Mouse (Mus musculus) thymus, adult 2 months (tissue): Measurements from ENCODE around the gene Cphx3. TPM values are rescaled to one million over a fixed set of nuclear protein-coding genes. Genes with fewer than 3 reads are reported as not detected.
"Not testable (repeated sequence)": the region's sequence is repeated elsewhere in the genome, so short reads cannot be mapped to it uniquely, and the experiment has no call there.

Experiments
- DNase-seq: peaks from one replicate; pipeline ENCODE4 v3.0.0; 2021
- H3K27ac ChIP-seq: fragments of 200-500 bp; 2 replicates; pipeline ENCODE4 v1.5.1; 2012; ENCODE audit warnings: low read length, control low read depth; ENCODE audit not compliant: control insufficient read depth, insufficient read depth
- H3K27me3 ChIP-seq: fragments of 200-500 bp; 2 replicates; pipeline ENCODE4 v1.6.1; 2012; ENCODE audit warnings: mild to moderate bottlenecking, low read length, moderate library complexity, mixed read lengths; ENCODE audit not compliant: control insufficient read depth, insufficient read depth
- H3K36me3 ChIP-seq: fragments of 200-500 bp; 2 replicates; pipeline ENCODE4 v1.6.1; 2012; ENCODE audit warnings: mild to moderate bottlenecking, low read length, moderate library complexity; ENCODE audit not compliant: control insufficient read depth, insufficient read depth
- H3K4me1 ChIP-seq: fragments of 200-500 bp; replicated peaks from 2 replicates; pipeline ENCODE4 v1.6.1; 2012; ENCODE audit warnings: low read length; ENCODE audit not compliant: control insufficient read depth, insufficient read depth
- H3K4me3 ChIP-seq: fragments of 200-500 bp; 2 replicates; pipeline ENCODE4 v1.5.1; 2012; ENCODE audit warnings: mild to moderate bottlenecking, low read length, control low read depth, moderate library complexity; ENCODE audit not compliant: control insufficient read depth, insufficient read depth
- WGBS: fragments of 180-500 bp; shearing (Covaris S2); methylation state at CpG from one replicate; pipeline ENCODE4 v1.1.7; 2018; 5-methylcytosine and 5-hydroxymethylcytosine counted together
- polyA plus RNA-seq: library from polyadenylated mRNA; depleted of rRNA; stranded (reverse); fragments of >200 nt; gene quantifications from 2 replicates; pipeline ENCODE4 v1.2.3, GENCODE M21; 2012; rRNA removed

Gene Cphx3
- not detected in 2 replicates for polyA plus RNA-seq

DNA sequence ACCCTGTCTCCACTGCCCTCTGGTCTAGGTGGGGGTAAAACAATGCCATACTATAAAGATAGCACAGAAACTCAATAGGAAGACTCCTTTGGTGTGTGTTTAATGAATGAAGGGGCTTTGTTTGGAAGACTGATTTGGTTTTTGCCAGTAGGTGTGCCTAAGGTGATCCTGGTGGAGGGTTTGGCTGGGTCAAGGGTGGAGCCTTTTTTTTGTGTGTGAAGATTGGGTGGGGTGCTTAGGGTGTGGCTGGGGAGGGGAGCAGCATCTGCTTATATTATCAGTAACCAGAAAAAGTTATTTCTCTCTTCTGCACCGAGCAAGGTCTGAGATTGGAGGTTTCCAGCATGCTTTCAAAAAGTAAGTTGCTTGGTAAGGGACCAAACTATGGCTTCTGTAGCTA, at the start of gene Cphx3:
Gene Cphx3, plus strand, starts transcription at position 301 of the 400 bp plus-strand sequence.
- not testable (repeated sequence) for DNase-seq, H3K4me3 ChIP-seq, H3K27me3 ChIP-seq, H3K27ac ChIP-seq, H3K4me1 ChIP-seq, H3K36me3 ChIP-seq
- no CpG with 5 or more reads among the region's 1 CpGs for WGBS

DNA sequence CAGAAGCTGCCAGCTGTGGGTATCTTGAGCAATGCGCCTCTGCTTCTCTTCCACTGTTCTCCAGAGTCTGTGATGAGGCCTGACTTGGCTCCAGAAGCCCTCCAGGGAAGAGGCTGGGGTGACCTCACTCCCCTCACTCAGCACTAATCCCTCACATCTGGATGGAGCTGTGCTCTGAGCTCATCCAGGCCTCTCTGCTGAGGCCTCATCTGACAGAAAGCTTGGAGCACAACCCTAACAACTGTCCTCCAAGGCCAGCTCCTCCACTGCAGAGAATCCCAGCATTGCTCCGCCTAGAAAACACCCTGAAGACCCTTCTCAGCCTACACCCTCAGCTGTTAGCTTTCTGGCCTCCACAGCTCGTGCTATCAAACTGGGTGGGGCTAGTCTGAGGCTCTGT, 47.7 kb upstream of the Cphx3 start:
- DNase-seq, H3K4me1 ChIP-seq, H3K27ac ChIP-seq, H3K27me3 ChIP-seq, H3K4me3 ChIP-seq, H3K36me3 ChIP-seq: not testable (repeated sequence)
- WGBS = no CpG with 5 or more reads among the region's 3 CpGs

DNA sequence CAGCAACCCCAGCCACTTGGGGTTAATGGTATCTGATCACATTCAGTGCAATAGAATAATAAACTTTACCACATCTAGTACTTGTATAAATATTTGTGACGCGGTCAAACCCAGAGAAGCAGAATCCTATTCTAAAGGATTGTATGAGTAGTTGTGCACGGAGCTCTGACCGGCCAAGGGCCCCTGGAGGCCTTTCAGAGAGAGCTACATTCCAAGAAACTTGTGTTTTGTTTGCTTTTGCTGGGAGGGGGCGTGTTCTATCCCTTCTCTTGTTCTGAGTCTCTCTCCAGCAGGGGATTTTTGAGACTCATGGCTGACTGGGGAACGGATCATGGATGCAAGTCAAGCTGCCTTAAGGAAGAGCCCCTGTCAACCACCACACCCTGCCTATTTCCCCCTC, 46.7 kb upstream of the Cphx3 start:
- not testable (repeated sequence) for H3K4me3 ChIP-seq, DNase-seq, H3K27me3 ChIP-seq, H3K36me3 ChIP-seq, H3K4me1 ChIP-seq, H3K27ac ChIP-seq
- no CpG with 5 or more reads among the region's 6 CpGs for WGBS

DNA sequence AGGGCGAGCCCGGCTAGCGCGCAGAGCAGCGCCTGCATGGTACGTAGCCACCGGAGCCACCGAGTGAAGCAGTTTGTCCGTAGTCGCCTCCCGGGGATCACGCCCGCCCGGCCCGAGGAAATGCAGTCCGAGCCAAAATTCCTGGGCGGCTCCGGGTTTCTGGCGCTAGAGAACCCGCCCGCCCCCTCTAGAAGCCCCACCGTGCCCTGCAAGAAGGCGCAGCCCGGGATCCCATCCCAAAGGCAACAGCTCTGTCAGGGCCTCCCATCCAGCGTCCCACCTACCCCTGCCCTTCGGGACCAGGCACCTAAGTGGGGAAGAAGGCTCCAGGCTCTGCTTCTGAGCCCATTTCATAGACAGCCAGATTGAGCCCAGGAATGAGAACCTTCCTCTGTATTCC, 39.5 kb upstream of the Cphx3 start, which contains the start of gene Gm9780:
Gene Gm9780, minus strand, starts transcription at position 101 of the 400 bp plus-strand sequence.
- H3K4me3 ChIP-seq, H3K36me3 ChIP-seq, H3K4me1 ChIP-seq, H3K27ac ChIP-seq, DNase-seq, H3K27me3 ChIP-seq: not testable (repeated sequence)
- no CpG with 5 or more reads among the region's 26 CpGs for WGBS

DNA sequence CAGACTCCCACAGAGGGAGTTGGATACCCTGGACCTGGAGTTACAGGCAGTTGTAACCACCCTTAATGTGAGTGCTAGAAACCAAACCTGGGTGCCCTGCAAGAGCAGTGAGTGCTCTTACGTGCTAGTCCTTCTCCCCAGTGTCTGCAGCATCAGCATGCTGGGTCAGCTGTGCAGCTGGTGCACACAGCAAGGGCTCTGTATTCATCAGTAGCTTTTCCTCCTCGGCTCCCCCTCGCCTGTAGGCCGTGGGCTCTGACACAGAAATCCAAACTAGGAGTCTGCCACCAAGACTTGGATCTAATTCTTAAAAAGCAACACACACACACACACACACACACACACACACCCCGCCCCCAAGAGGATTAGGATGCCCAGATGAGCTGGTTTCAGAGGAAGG, 37.1 kb upstream of the Cphx3 start:
- no CpG with 5 or more reads among the region's 5 CpGs for whole genome bisulfite sequencing
- not testable (repeated sequence) for H3K4me3 ChIP-seq, H3K27ac ChIP-seq, H3K27me3 ChIP-seq, H3K36me3 ChIP-seq, H3K4me1 ChIP-seq, DNase-seq

DNA sequence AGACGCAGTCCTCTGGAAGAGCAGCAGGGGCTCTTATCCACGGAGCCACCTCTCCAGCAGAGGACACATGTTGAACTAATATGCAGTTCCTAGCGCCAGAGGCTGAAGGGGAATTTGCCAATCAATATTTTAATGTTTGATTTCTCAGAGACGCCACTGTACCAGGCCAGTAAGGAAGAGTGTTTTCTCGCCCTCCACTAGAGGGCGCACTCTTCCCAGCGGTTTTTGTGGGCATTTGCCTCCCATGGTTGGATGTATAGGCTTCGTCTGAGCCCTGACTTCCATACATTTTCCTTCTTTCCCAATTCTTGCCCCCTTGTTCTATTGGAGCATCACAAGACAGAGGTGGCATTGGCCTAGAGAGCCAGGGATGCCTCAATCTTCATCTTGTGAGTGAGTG, 35.1 kb upstream of the Cphx3 start:
- not testable (repeated sequence) for H3K36me3 ChIP-seq, H3K4me1 ChIP-seq, H3K27ac ChIP-seq, H3K27me3 ChIP-seq, DNase-seq, H3K4me3 ChIP-seq
- WGBS = no CpG with 5 or more reads among the region's 8 CpGs

DNA sequence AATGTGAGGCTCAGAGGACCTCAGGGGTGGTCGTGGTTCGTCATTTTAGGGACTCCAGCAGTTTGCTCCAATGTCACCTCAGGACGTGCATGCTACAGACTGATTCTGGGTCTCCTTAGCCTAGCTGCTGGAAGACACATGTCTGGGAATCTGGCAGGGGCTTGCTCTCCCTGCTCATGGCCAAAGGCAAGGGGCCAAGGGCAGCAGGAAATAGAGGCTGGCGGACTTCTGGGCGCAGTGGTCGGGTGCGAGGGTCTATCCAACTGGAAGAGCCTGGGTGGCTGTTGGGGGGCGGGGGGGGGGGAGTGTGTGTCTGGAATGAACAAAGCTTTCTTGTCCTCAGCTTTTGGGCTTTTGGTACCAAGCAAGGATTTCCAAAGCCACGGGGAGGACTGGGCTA, 33.3 kb upstream of the Cphx3 start:
- H3K4me3 ChIP-seq, H3K27ac ChIP-seq, H3K27me3 ChIP-seq, H3K4me1 ChIP-seq, H3K36me3 ChIP-seq, DNase-seq: not testable (repeated sequence)
- no CpG with 5 or more reads among the region's 9 CpGs for WGBS

DNA sequence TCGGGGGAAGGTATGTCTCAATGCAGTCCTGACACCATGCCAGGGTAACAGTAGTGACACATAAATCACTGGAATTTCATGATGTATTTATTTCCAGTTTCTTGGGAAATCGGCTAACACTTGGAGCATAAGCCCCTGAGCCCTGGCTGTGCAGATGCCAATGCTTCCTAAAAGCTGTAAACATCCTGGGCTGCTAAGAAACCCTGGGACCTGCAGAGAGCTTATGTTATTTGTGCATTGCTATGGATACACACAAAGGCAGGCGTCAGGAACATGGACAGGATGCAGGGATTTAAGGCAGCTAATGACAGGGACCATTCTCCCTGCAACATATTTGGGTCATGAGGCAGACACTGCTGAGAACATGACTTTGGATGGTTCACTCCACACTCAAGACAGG, 23.9 kb upstream of the Cphx3 start:
- not testable (repeated sequence) for DNase-seq, H3K4me1 ChIP-seq, H3K27ac ChIP-seq, H3K27me3 ChIP-seq, H3K36me3 ChIP-seq, H3K4me3 ChIP-seq
- WGBS = no CpG with 5 or more reads among the region's 3 CpGs

DNA sequence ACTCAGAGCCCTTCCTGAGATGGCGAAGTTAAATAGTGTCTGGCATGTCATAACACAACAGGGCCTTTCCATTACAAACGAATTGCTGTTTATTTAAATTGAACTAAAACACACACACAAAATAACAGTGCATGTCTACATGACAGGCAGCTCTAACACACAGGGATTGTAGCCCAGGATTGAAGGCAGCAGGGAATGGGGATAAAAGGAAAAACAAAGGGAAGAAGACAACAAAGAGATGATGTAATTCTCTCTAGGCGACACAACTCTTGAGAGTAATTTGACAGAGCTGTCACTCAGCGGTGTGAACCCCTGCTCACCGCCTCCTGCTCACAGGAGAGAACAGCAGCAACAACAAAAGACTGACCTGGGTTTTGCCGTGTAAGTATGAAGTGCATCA, 22.7 kb upstream of the Cphx3 start:
- H3K4me1 ChIP-seq, H3K4me3 ChIP-seq, DNase-seq, H3K27me3 ChIP-seq, H3K36me3 ChIP-seq, H3K27ac ChIP-seq: not testable (repeated sequence)
- no CpG with 5 or more reads among the region's 6 CpGs for whole genome bisulfite sequencing

DNA sequence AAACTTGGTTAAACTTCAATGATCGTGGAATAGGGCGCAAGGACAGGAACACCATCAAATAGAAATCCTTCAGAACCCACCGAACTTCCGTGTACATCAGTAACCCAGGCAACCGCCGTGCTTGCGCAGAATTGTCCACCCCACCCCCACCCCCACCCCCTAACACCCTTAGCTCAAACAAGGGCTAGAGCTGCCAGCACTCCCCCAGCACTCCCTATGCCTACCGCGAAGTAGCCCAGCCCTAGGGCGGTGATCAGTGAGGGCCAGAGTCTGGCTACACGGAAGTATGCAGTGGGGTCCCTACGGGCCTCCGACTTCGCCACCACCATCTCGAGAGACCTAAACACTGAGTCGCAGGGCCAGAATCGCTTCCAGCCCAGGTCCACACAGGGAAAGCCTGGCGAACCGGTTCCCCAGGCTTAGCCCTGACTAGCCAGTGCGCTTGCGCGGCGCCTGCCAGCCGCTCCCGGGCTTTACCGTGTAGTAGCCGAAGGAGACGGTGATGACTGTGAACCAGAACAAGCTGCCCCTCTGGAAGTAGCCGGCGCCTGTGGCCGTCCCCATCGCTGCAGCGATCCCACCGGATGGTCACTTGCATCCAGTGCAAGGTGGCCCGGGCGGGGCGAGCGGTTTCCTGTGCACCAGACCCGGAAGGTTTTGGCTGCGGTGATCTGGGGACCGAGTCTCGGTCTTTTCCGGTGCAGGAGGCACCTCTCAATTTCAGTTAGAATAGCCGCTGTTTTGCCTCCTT, 15.3 kb upstream of the Cphx3 start:
- H3K27ac ChIP-seq, H3K36me3 ChIP-seq, H3K4me3 ChIP-seq, H3K4me1 ChIP-seq, DNase-seq, H3K27me3 ChIP-seq: not testable (repeated sequence)
- no CpG with 5 or more reads among the region's 44 CpGs for WGBS

DNA sequence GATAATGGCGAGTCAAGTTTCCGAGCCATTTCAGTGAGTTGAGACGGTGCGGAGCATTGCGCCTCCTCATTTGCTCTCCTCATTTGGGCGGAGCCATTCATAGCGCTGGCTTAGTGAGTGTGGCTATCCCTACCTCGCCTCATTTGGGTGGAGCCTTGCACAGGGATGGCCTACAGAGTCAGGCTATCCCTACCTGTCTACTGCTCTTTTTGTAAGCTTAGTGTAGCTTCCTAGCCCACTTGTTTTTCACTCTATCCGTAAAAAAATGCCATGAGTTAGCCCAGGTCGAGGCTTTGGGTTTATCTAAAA, 14.8 kb upstream of the Cphx3 start, which contains the start of gene Tmem254c:
Gene Tmem254c, minus strand, starts transcription at position 31 of the 309 bp plus-strand sequence.
- WGBS = no CpG with 5 or more reads among the region's 10 CpGs
- H3K4me1 ChIP-seq, DNase-seq, H3K36me3 ChIP-seq, H3K27me3 ChIP-seq, H3K4me3 ChIP-seq, H3K27ac ChIP-seq: not testable (repeated sequence)
